Mouse (Mus musculus) cerebellum, adult 2 months (tissue): ENCODE measurements around the gene 1810062G17Rik. TPM values are rescaled to one million over a fixed set of nuclear protein-coding genes. Genes with fewer than 3 reads are reported as not detected.

Experiments
- DNase-seq, 2 experiments: peaks; one replicate each; pipeline ENCODE4 v3.0.0; 2021
- H3K27ac ChIP-seq: fragments of 200-500 bp; 2 replicates; pipeline ENCODE4 v1.5.1; 2012; ENCODE audit warnings: low read length, control low read depth, inconsistent platforms; ENCODE audit not compliant: insufficient read depth
- H3K27me3 ChIP-seq: fragments of 200-500 bp; 2 replicates; pipeline ENCODE4 v1.6.1; 2012; ENCODE audit warnings: inconsistent platforms, mild to moderate bottlenecking, low read length, moderate library complexity; ENCODE audit not compliant: control insufficient read depth, insufficient read depth
- H3K4me1 ChIP-seq: fragments of 200-500 bp; 2 replicates; pipeline ENCODE4 v1.6.1; 2011; ENCODE audit warnings: low read length; ENCODE audit not compliant: control insufficient read depth, insufficient read depth
- H3K4me3 ChIP-seq: fragments of 200-500 bp; replicated peaks from 2 replicates; pipeline ENCODE3; 2011; ENCODE audit warnings: mild to moderate bottlenecking, low read depth, low read length, control low read depth; ENCODE audit not compliant: insufficient read depth
- CTCF ChIP-seq: fragments of 200-500 bp; IDR thresholded peaks from 2 replicates; pipeline ENCODE4 v1.5.1; 2011; ENCODE audit warnings: low read depth, mild to moderate bottlenecking, control low read depth, low read length, moderate library complexity, borderline replicate concordance; ENCODE audit not compliant: insufficient read depth
- POLR2A ChIP-seq: fragments of 200-500 bp; IDR thresholded peaks from 2 replicates; pipeline ENCODE4 v1.6.1; 2011; ENCODE audit warnings: low read length, control low read depth, borderline replicate concordance; ENCODE audit not compliant: insufficient read depth
- WGBS: fragments of 180-500 bp; shearing (Covaris S2); methylation state at CpG from one replicate; pipeline ENCODE4 v1.1.7; 2018; 5-methylcytosine and 5-hydroxymethylcytosine counted together
- polyA plus RNA-seq: library from polyadenylated mRNA; depleted of rRNA; stranded (reverse); fragments of >200 nt; gene quantifications from 2 replicates; pipeline ENCODE4 v1.2.3, GENCODE M21; 2012

Gene 1810062G17Rik
- polyA plus RNA-seq, 1 experiment: 0.28 TPM

- no peak for DNase-seq
- H3K27me3 ChIP-seq: no peaks in the 10 kb centered on the region
- no peaks in the 10 kb centered on the region for H3K4me1 ChIP-seq
- no peak overlapping the region for H3K4me3 ChIP-seq
- H3K27ac ChIP-seq: no peak overlapping the region
- WGBS: 70% methylated on average over 6 of the region's 6 CpGs
- no peak for TF ChIP-seq CTCF
- no peak for TF ChIP-seq POLR2A
Measured at GRCm38 (mm10) chr3:36498224-36498623, 22.5 kb downstream of the 1810062G17Rik start.

GRCm38 (mm10) chr3:36499418-36499817 is 23.7 kb downstream of the 1810062G17Rik start:
- DNase-seq: no peak
- no peak overlapping the region for H3K27ac ChIP-seq
- 92% methylated on average over 7 of the region's 7 CpGs for WGBS
- no peaks in the 10 kb centered on the region for H3K4me1 ChIP-seq
- no peaks in the 10 kb centered on the region for H3K27me3 ChIP-seq
- no peak overlapping the region for H3K4me3 ChIP-seq
- TF ChIP-seq CTCF (no peak), POLR2A (no peak)

- H3K27me3 ChIP-seq: no peaks in the 10 kb centered on the region
- WGBS: 81% methylated on average over 8 of the region's 8 CpGs
- no peak overlapping the region for H3K4me3 ChIP-seq
- DNase-seq: no peak
- no peak for TF ChIP-seq CTCF
- TF ChIP-seq POLR2A: no peak
- no peak overlapping the region for H3K27ac ChIP-seq
- H3K4me1 ChIP-seq: no peaks in the 10 kb centered on the region
Measured at GRCm38 (mm10) chr3:36500976-36501375, 25.2 kb downstream of the 1810062G17Rik start.

- no peak for DNase-seq
- TF ChIP-seq CTCF: no peak
- no peak for TF ChIP-seq POLR2A
- no peak overlapping the region for H3K27ac ChIP-seq
- WGBS: 37% methylated on average over 7 of the region's 7 CpGs
- no peaks in the 10 kb centered on the region for H3K4me1 ChIP-seq
- no peaks in the 10 kb centered on the region for H3K27me3 ChIP-seq
- H3K4me3 ChIP-seq: no peak overlapping the region
Measured at GRCm38 (mm10) chr3:36501546-36501945, 25.8 kb downstream of the 1810062G17Rik start.

GRCm38 (mm10) chr3:36505306-36505705 is 29.6 kb downstream of the 1810062G17Rik start:
- TF ChIP-seq CTCF (no peak), POLR2A (no peak)
- no peak for DNase-seq
- no peak overlapping the region for H3K27ac ChIP-seq
- H3K4me3 ChIP-seq: no peak overlapping the region
- H3K27me3 ChIP-seq: no peaks in the 10 kb centered on the region
- WGBS: 77% methylated on average over 8 of the region's 8 CpGs
- H3K4me1 ChIP-seq: no peaks in the 10 kb centered on the region

- Histone ChIP-seq H3K27me3 (no peaks in the 10 kb centered on the region), H3K4me1 (no peaks in the 10 kb centered on the region), H3K4me3 (no peak overlapping the region), H3K27ac (no peak overlapping the region)
- 53% methylated on average over 10 of the region's 10 CpGs for WGBS
- no peak for DNase-seq
- TF ChIP-seq CTCF (no peak), POLR2A (no peak)
Measured at GRCm38 (mm10) chr3:36505809-36506735, 30.3 kb downstream of the 1810062G17Rik start.

- Histone ChIP-seq H3K27me3 (no peaks in the 10 kb centered on the region), H3K4me3 (no peak overlapping the region), H3K27ac (no peak overlapping the region), H3K4me1 (no peaks in the 10 kb centered on the region)
- TF ChIP-seq CTCF (no peak), POLR2A (no peak)
- no peak for DNase-seq
- WGBS: 89% methylated on average over 6 of the region's 6 CpGs
Measured at GRCm38 (mm10) chr3:36511491-36511890, 35.8 kb downstream of the 1810062G17Rik start.

GRCm38 (mm10) chr3:36516196-36516595 is 40.5 kb downstream of the 1810062G17Rik start:
- TF ChIP-seq CTCF (no peak), POLR2A (no peak)
- H3K27ac ChIP-seq: no peak overlapping the region
- no peaks in the 10 kb centered on the region for H3K27me3 ChIP-seq
- WGBS: 89% methylated on average over 9 of the region's 9 CpGs
- H3K4me1 ChIP-seq: no peaks in the 10 kb centered on the region
- no peak for DNase-seq
- H3K4me3 ChIP-seq: no peak overlapping the region
